15 mouse cellular contexts compared by ENCODE assay signal in the genomic region with DNA sequence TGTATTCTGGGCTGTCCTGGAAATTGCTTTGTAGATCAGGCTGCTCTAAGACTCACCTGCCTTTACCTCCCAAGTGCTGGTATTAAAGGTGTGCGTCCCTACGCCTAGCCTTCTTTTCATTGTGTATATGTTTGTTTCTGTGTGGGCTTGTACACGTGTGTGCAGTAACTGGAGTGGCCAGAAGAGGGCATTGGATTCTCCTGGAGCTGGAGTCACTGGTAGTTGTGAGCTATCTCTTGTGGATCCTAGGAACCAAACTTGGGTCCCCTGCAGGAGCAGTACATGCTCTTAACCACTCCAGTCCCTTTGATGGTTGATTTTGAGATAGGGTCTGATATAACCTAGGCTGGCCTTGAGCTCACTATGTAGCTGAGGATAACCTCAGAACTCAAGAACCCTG.
DNase-seq lines count a peak whose midpoint lies in the region; ATAC-seq and TF ChIP-seq lines count a peak whose summit lies in the region.
"Had no signal": no experiment of that assay in that cellular context is flagged by ENCODE, and none has a peak within 500 bp of the region (broad histone marks: within the 10 kb centered on the region; RNA-seq: fewer than 3 reads in every experiment).

No protein-coding gene starts in this region.

- no peak for TF ChIP-seq EP300 in heart, postnatal 0 days (IDR thresholded peaks at IDR 0.05; ENCODE audit: low read depth)
- no peak for TF ChIP-seq EP300 in lung, postnatal 0 days (IDR thresholded peaks at IDR 0.05)

- H3K4me1 ChIP-seq in heart, postnatal 0 days (ENCODE audit: control insufficient read depth, insufficient read depth): no peaks in the 10 kb centered on the region
- no peaks in the 10 kb centered on the region for H3K4me1 ChIP-seq in heart, embryonic 12.5 days (replicated peaks)
- H3K4me1 ChIP-seq in lung, postnatal 0 days (ENCODE audit: insufficient read depth, low read depth, low read length): no peaks in the 10 kb centered on the region
- no peaks in the 10 kb centered on the region for H3K4me1 ChIP-seq in midbrain, embryonic 11.5 days (ENCODE audit: control insufficient read depth, insufficient read depth, low read length)
- H3K4me1 ChIP-seq: forebrain, embryonic 10.5 days; hindbrain, embryonic 15.5 days had no signal

- ATAC-seq in heart, postnatal 0 days (ENCODE audit: insufficient read depth, low read depth): no peak
- no peak for ATAC-seq in heart, embryonic 12.5 days (ENCODE audit: insufficient number of reproducible peaks, low FRiP score)
- no peak for ATAC-seq in lung, postnatal 0 days
- no peak for ATAC-seq in midbrain, embryonic 11.5 days (ENCODE audit: low FRiP score)

- no peak overlapping the region for H3K4me2 ChIP-seq in heart, postnatal 0 days (ENCODE audit: low read depth, low read length)
- no peak overlapping the region for H3K4me2 ChIP-seq in heart, embryonic 12.5 days
- no peak overlapping the region for H3K4me2 ChIP-seq in lung, postnatal 0 days (replicated peaks; ENCODE audit: low read depth, low read length)
- no peak overlapping the region for H3K4me2 ChIP-seq in midbrain, embryonic 11.5 days
- H3K4me2 ChIP-seq: hindbrain, embryonic 15.5 days; liver, embryonic 13.5 days had no signal

- no peaks in the 10 kb centered on the region for H3K27me3 ChIP-seq in heart, postnatal 0 days (ENCODE audit: control insufficient read depth, insufficient read depth, low read length)
- H3K27me3 ChIP-seq in heart, embryonic 12.5 days (replicated peaks): no peaks in the 10 kb centered on the region
- no peaks in the 10 kb centered on the region for H3K27me3 ChIP-seq in lung, postnatal 0 days (replicated peaks; ENCODE audit: insufficient read depth, low read length)
- H3K27me3 ChIP-seq in midbrain, embryonic 11.5 days (ENCODE audit: control insufficient read depth, insufficient read depth, low read length): no peaks in the 10 kb centered on the region
- H3K27me3 ChIP-seq: hindbrain, embryonic 15.5 days had no signal

- H3K9ac ChIP-seq in heart, postnatal 0 days (replicated peaks; ENCODE audit: low read depth, low read length): no peak overlapping the region
- no peak overlapping the region for H3K9ac ChIP-seq in heart, embryonic 12.5 days
- H3K9ac ChIP-seq in lung, postnatal 0 days (replicated peaks; ENCODE audit: low read depth): no peak overlapping the region
- no peak overlapping the region for H3K9ac ChIP-seq in midbrain, embryonic 11.5 days (ENCODE audit: low read length)
- H3K9ac ChIP-seq: hindbrain, embryonic 15.5 days; liver, embryonic 13.5 days had no signal

- no peak for DNase-seq in heart, postnatal 0 days (ENCODE audit: low spot score)
- no peak for DNase-seq in lung, postnatal 0 days (ENCODE audit: low spot score)
- no peak for DNase-seq in lung, postnatal 14 days
- peak; percentile 78 for DNase-seq in ZHBTc4 (ENCODE audit: low read depth, low spot score)
- no peak for DNase-seq in right cerebral cortex, postnatal 36 days (ENCODE audit: low spot score in 2 of 2)
- DNase-seq in midbrain, embryonic 11.5 days (ENCODE audit: low spot score, missing footprints): no peak
- DNase-seq: adrenal gland, adult 8-10 months; kidney, postnatal 25 days; liver, embryonic 13.5 days; spleen, adult 18-20 months; thymus, adult 2 months had no signal

- 85% methylated on average over 3 of the region's 3 CpGs for WGBS in heart, postnatal 0 days
- WGBS in heart, embryonic 12.5 days: 79% methylated on average over 3 of the region's 3 CpGs
- 78% methylated on average over 3 of the region's 3 CpGs for WGBS in lung, postnatal 0 days
- WGBS in midbrain, embryonic 11.5 days: 89% methylated on average over 3 of the region's 3 CpGs

- H3K9me3 ChIP-seq in heart, postnatal 0 days (replicated peaks; ENCODE audit: control insufficient read depth, low read length): no peaks in the 10 kb centered on the region
- no peaks in the 10 kb centered on the region for H3K9me3 ChIP-seq in heart, embryonic 12.5 days (replicated peaks)
- no peaks in the 10 kb centered on the region for H3K9me3 ChIP-seq in lung, postnatal 0 days (ENCODE audit: low read length)
- H3K9me3 ChIP-seq in midbrain, embryonic 11.5 days (ENCODE audit: control insufficient read depth, low read length): no peaks in the 10 kb centered on the region
- H3K9me3 ChIP-seq: forebrain, embryonic 10.5 days; hindbrain, embryonic 15.5 days; liver, embryonic 13.5 days had no signal

- no peak overlapping the region for H3K27ac ChIP-seq in heart, postnatal 0 days (ENCODE audit: low read depth)
- no peak overlapping the region for H3K27ac ChIP-seq in heart, embryonic 12.5 days (ENCODE audit: poor library complexity, severe bottlenecking)
- no peak overlapping the region for H3K27ac ChIP-seq in lung, postnatal 0 days (ENCODE audit: low read length)
- no peak overlapping the region for H3K27ac ChIP-seq in midbrain, embryonic 11.5 days (ENCODE audit: low read depth, low read length)
- H3K27ac ChIP-seq: forebrain, embryonic 10.5 days; hindbrain, embryonic 15.5 days; liver, embryonic 13.5 days had no signal

- H3K36me3 ChIP-seq in heart, postnatal 0 days (replicated peaks; ENCODE audit: control insufficient read depth, insufficient read depth, low read length): no peaks in the 10 kb centered on the region
- no peaks in the 10 kb centered on the region for H3K36me3 ChIP-seq in heart, embryonic 12.5 days
- no peaks in the 10 kb centered on the region for H3K36me3 ChIP-seq in lung, postnatal 0 days (ENCODE audit: insufficient read depth, low read length)
- no peaks in the 10 kb centered on the region for H3K36me3 ChIP-seq in midbrain, embryonic 11.5 days (ENCODE audit: control insufficient read depth, insufficient read depth, low read length)
- H3K36me3 ChIP-seq: forebrain, embryonic 10.5 days; hindbrain, embryonic 15.5 days; liver, embryonic 13.5 days had no signal

- H3K4me3 ChIP-seq in heart, postnatal 0 days (ENCODE audit: low read depth, low read length): no peak overlapping the region
- no peak overlapping the region for H3K4me3 ChIP-seq in heart, embryonic 12.5 days
- no peak overlapping the region for H3K4me3 ChIP-seq in lung, postnatal 0 days (ENCODE audit: low read depth, low read length)
- H3K4me3 ChIP-seq in midbrain, embryonic 11.5 days (ENCODE audit: low read depth, low read length): no peak overlapping the region
- H3K4me3 ChIP-seq: forebrain, embryonic 10.5 days; hindbrain, embryonic 15.5 days; liver, embryonic 13.5 days; megakaryocyte, embryonic 14.5 days had no signal

- TF ChIP-seq CTCF in heart, postnatal 0 days (IDR thresholded peaks at IDR 0.05; ENCODE audit: low read depth): 0 out of 2 replicates have a peak, but pooled peaks have one; percentile 3
- TF ChIP-seq CTCF in lung, postnatal 0 days (IDR thresholded peaks at IDR 0.05): peak; percentile 49
